Mouse (Mus musculus) cerebellum, postnatal 10 days (tissue): Measurements from ENCODE around the gene Nelfcd.

ENCODE experiments used
- DNase-seq, 2 experiments: peaks; one replicate each; pipeline ENCODE4 v3.0.0; 2021; ENCODE audit warnings: mixed read lengths in 2 of 2

Nelfcd gene

GRCm38 (mm10) chr2:174415731-174416310 is at the start of gene Nelfcd:
TSS of gene Nelfcd (plus strand) at chr2:174415804.
- peak; percentile 96 to 97 for DNase-seq

GRCm38 (mm10) chr2:174366571-174366970 is 49.0 kb upstream of the Nelfcd start:
- DNase-seq = no peak

- DNase-seq = no peak
Observed at GRCm38 (mm10) chr2:174381021-174381420, 34.6 kb upstream of the Nelfcd start.

- DNase-seq = no peak
Observed at GRCm38 (mm10) chr2:174391936-174392335, 23.7 kb upstream of the Nelfcd start.

GRCm38 (mm10) chr2:174392554-174392953 is 23.1 kb upstream of the Nelfcd start:
- DNase-seq = no peak

GRCm38 (mm10) chr2:174393383-174393782 is 22.2 kb upstream of the Nelfcd start:
- no peak for DNase-seq

GRCm38 (mm10) chr2:174396643-174397042 is 19.0 kb upstream of the Nelfcd start:
- DNase-seq = no peak

GRCm38 (mm10) chr2:174397065-174397464 is 18.5 kb upstream of the Nelfcd start:
- DNase-seq = no peak

- no peak for DNase-seq
Observed at GRCm38 (mm10) chr2:174397881-174398280, 17.7 kb upstream of the Nelfcd start.

GRCm38 (mm10) chr2:174400396-174400795 is 15.2 kb upstream of the Nelfcd start:
- no peak for DNase-seq

GRCm38 (mm10) chr2:174410222-174410621 is 5.4 kb upstream of the Nelfcd start:
- no peak for DNase-seq

- no peak for DNase-seq
Observed at GRCm38 (mm10) chr2:174413127-174413526, 2.5 kb upstream of the Nelfcd start.

- DNase-seq = no peak
Observed at GRCm38 (mm10) chr2:174415001-174415730, 438 bp upstream of the Nelfcd start.

GRCm38 (mm10) chr2:174421107-174421506 is 5.5 kb downstream of the Nelfcd start:
- no peak for DNase-seq

GRCm38 (mm10) chr2:174424301-174425085 is 8.9 kb downstream of the Nelfcd start:
- no peak for DNase-seq

- DNase-seq = no peak
Observed at GRCm38 (mm10) chr2:174426856-174427255, 11.3 kb downstream of the Nelfcd start.

- DNase-seq = no peak
Observed at GRCm38 (mm10) chr2:174428076-174428835, 12.7 kb downstream of the Nelfcd start.

GRCm38 (mm10) chr2:174428996-174429591 is 13.5 kb downstream of the Nelfcd start:
- DNase-seq = no peak

- no peak for DNase-seq
Observed at GRCm38 (mm10) chr2:174434943-174435342, 19.3 kb downstream of the Nelfcd start.

GRCm38 (mm10) chr2:174436076-174436701 is 20.6 kb downstream of the Nelfcd start:
- no peak for DNase-seq

GRCm38 (mm10) chr2:174436916-174437696 is 21.5 kb downstream of the Nelfcd start:
- DNase-seq = no peak
